Mouse (Mus musculus) adrenal gland, adult 2 months (tissue): ENCODE data around the gene Trit1. TPM values are rescaled to one million over a fixed set of nuclear protein-coding genes. Genes with fewer than 3 reads are reported as not detected.

ENCODE experiments used
- DNase-seq: peaks from one replicate; pipeline ENCODE4 v3.0.0; 2021
- polyA plus RNA-seq: library from polyadenylated mRNA; depleted of rRNA; stranded (reverse); fragments of >200 nt; gene quantifications from 2 replicates; pipeline ENCODE4 v1.2.3, GENCODE M21; 2012
- total RNA-seq, 2 experiments: library from RNA; stranded (reverse); gene quantifications; 2 replicates each; pipeline ENCODE4 v1.2.3; 2021

The Trit1 gene
- total and polyA plus RNA-seq, 3 experiments, result 3.4 to 21.8 (median 17.0) TPM

GRCm38 (mm10) chr4:123050681-123051211 lies 34.3 kb downstream of the Trit1 start:
- DNase-seq, result peak; percentile 90

GRCm38 (mm10) chr4:123053179-123053578 lies 36.8 kb downstream of the Trit1 start:
- no peak for DNase-seq

GRCm38 (mm10) chr4:123054172-123054790 lies 37.9 kb downstream of the Trit1 start:
- DNase-seq, result no peak

GRCm38 (mm10) chr4:123056560-123057109 lies 40.2 kb downstream of the Trit1 start:
- no peak for DNase-seq

GRCm38 (mm10) chr4:123057957-123058356 lies 41.6 kb downstream of the Trit1 start:
- DNase-seq, result no peak

GRCm38 (mm10) chr4:123061744-123062143 lies 45.3 kb downstream of the Trit1 start:
- no peak for DNase-seq

GRCm38 (mm10) chr4:123068646-123069045 lies 52.2 kb downstream of the Trit1 start:
- DNase-seq, result no peak

- peak; percentile 32 for DNase-seq
Measured at GRCm38 (mm10) chr4:123071266-123071966, 55.0 kb downstream of the Trit1 start.

GRCm38 (mm10) chr4:123076928-123077327 lies 60.5 kb downstream of the Trit1 start:
- DNase-seq, result no peak

GRCm38 (mm10) chr4:123078231-123078630 lies 61.8 kb downstream of the Trit1 start:
- no peak for DNase-seq

GRCm38 (mm10) chr4:123080791-123081190 lies 64.4 kb downstream of the Trit1 start:
- no peak for DNase-seq

- DNase-seq, result peak; percentile 60
Measured at GRCm38 (mm10) chr4:123082283-123083163, 66.1 kb downstream of the Trit1 start.

GRCm38 (mm10) chr4:123083323-123083902 lies 67.0 kb downstream of the Trit1 start:
- no peak for DNase-seq

GRCm38 (mm10) chr4:123085290-123085689 lies 68.9 kb downstream of the Trit1 start:
- DNase-seq, result no peak

- no peak for DNase-seq
Measured at GRCm38 (mm10) chr4:123086381-123086780, 70.0 kb downstream of the Trit1 start.

- no peak for DNase-seq
Measured at GRCm38 (mm10) chr4:123092621-123093020, 76.2 kb downstream of the Trit1 start.

- DNase-seq, result no peak
Measured at GRCm38 (mm10) chr4:123093064-123093776, 76.8 kb downstream of the Trit1 start.

- DNase-seq, result no peak
Measured at GRCm38 (mm10) chr4:123093869-123094268, 77.5 kb downstream of the Trit1 start.
